In genomic region chr5:9724287-9724955, GRCm38 (mm10) we compare ENCODE assay signal across 9 mouse cellular contexts. TPM values are rescaled to one million over a fixed set of nuclear protein-coding genes. Genes with fewer than 3 reads are reported as not detected.
DNase-seq lines count a peak whose midpoint lies in the region; ATAC-seq and TF ChIP-seq lines count a peak whose summit lies in the region.
"Had no signal": no experiment of that assay in that cellular context is flagged by ENCODE, and none has a peak within 500 bp of the region (broad histone marks: within the 10 kb centered on the region; RNA-seq: fewer than 3 reads in every experiment).

No protein-coding gene starts in this region.

- peak overlapping the region; percentile 93 for H3K4me2 ChIP-seq in heart, embryonic 12.5 days
- peak overlapping the region; percentile 99 for H3K4me2 ChIP-seq in hindbrain, embryonic 12.5 days (replicated peaks)
- H3K4me2 ChIP-seq in midbrain, embryonic 11.5 days: peak overlapping the region; percentile 94

- H3K36me3 ChIP-seq in heart, embryonic 12.5 days: no peaks in the 10 kb centered on the region
- no peaks in the 10 kb centered on the region for H3K36me3 ChIP-seq in hindbrain, embryonic 12.5 days
- no peaks in the 10 kb centered on the region for H3K36me3 ChIP-seq in midbrain, embryonic 11.5 days (ENCODE audit: control insufficient read depth, insufficient read depth, low read length)
- H3K36me3 ChIP-seq: G1E had no signal

- no peak overlapping the region for H3K27ac ChIP-seq in heart, embryonic 12.5 days (ENCODE audit: poor library complexity, severe bottlenecking)
- peak overlapping the region; percentile 91 for H3K27ac ChIP-seq in cortical plate, adult 2 months (ENCODE audit: insufficient read depth, low read length)
- H3K27ac ChIP-seq in hindbrain, embryonic 12.5 days: 0 out of 2 replicates have a peak overlapping the region, but pooled peaks have one; percentile 67
- no peak overlapping the region for H3K27ac ChIP-seq in midbrain, embryonic 11.5 days (ENCODE audit: low read depth, low read length)

- peak overlapping the region; percentile 44 for H3K9ac ChIP-seq in heart, embryonic 12.5 days
- peak overlapping the region; percentile 61 for H3K9ac ChIP-seq in hindbrain, embryonic 12.5 days
- H3K9ac ChIP-seq in midbrain, embryonic 11.5 days (ENCODE audit: low read length): peak overlapping the region; percentile 72

- WGBS in heart, embryonic 12.5 days: 2% methylated on average over 13 of the region's 13 CpGs
- WGBS in hindbrain, embryonic 12.5 days: 9% methylated on average over 13 of the region's 13 CpGs
- 11% methylated on average over 13 of the region's 13 CpGs for WGBS in midbrain, embryonic 11.5 days
- WGBS in lung, adult 2 months: 9% methylated on average over 13 of the region's 13 CpGs

- DNase-seq in heart, adult 9 months (ENCODE audit: low spot score in 2 of 2): no peak
- DNase-seq in midbrain, embryonic 11.5 days (ENCODE audit: low spot score, missing footprints): peak; percentile 86
- no peak for DNase-seq in ovary, adult 18-20 months (ENCODE audit: low spot score)
- no peak for DNase-seq in thymus, postnatal 25 days
- DNase-seq in lung, adult 2 months: no peak

- H3K9me3 ChIP-seq in heart, embryonic 12.5 days (replicated peaks): no peaks in the 10 kb centered on the region
- no peaks in the 10 kb centered on the region for H3K9me3 ChIP-seq in hindbrain, embryonic 12.5 days (replicated peaks)
- no peaks in the 10 kb centered on the region for H3K9me3 ChIP-seq in midbrain, embryonic 11.5 days (ENCODE audit: control insufficient read depth, low read length)

- no peak for TF ChIP-seq CTCF in cortical plate, adult 2 months (IDR thresholded peaks at IDR 0.05; ENCODE audit: extremely low read depth, insufficient read depth, low read length)
- TF ChIP-seq CTCF in lung, adult 2 months (IDR thresholded peaks at IDR 0.05; ENCODE audit: insufficient read depth, low read length): no peak

- peak overlapping the region; percentile 46 for H3K4me3 ChIP-seq in heart, embryonic 12.5 days
- peak overlapping the region; percentile 86 for H3K4me3 ChIP-seq in cortical plate, adult 2 months (ENCODE audit: insufficient read depth, low read length)
- peak overlapping the region; percentile 51 for H3K4me3 ChIP-seq in hindbrain, embryonic 12.5 days
- H3K4me3 ChIP-seq in midbrain, embryonic 11.5 days (ENCODE audit: low read depth, low read length): peak overlapping the region; percentile 52
- H3K4me3 ChIP-seq in lung, adult 2 months (replicated peaks; ENCODE audit: extremely low read depth, low read depth, low read length): no peak overlapping the region

- TF ChIP-seq POLR2A in cortical plate, adult 2 months (IDR thresholded peaks at IDR 0.05; ENCODE audit: extremely low read depth, insufficient read depth, low read length): 0 out of 2 replicates have a peak, but pooled peaks have one; percentile 13
- TF ChIP-seq POLR2A in lung, adult 2 months (IDR thresholded peaks at IDR 0.05; ENCODE audit: borderline replicate concordance, extremely low read depth, low read depth, low read length): no peak

- H3K4me1 ChIP-seq in heart, embryonic 12.5 days (replicated peaks): peaks cover 14% of the 10 kb centered on the region
- peaks cover 1% of the 10 kb centered on the region; the same call in 1 of the 2 replicates for H3K4me1 ChIP-seq in cortical plate, adult 2 months (ENCODE audit: control insufficient read depth, insufficient read depth, low read length)
- H3K4me1 ChIP-seq in hindbrain, embryonic 12.5 days: peaks cover 14% of the 10 kb centered on the region
- H3K4me1 ChIP-seq in midbrain, embryonic 11.5 days (ENCODE audit: control insufficient read depth, insufficient read depth, low read length): peaks cover 13% of the 10 kb centered on the region
- no peaks in the 10 kb centered on the region for H3K4me1 ChIP-seq in lung, adult 2 months (ENCODE audit: control insufficient read depth, insufficient read depth, low read length)

- H3K27me3 ChIP-seq in heart, embryonic 12.5 days (replicated peaks): peaks cover 18% of the 10 kb centered on the region
- peaks cover 8% of the 10 kb centered on the region for H3K27me3 ChIP-seq in hindbrain, embryonic 12.5 days
- H3K27me3 ChIP-seq in midbrain, embryonic 11.5 days (ENCODE audit: control insufficient read depth, insufficient read depth, low read length): peaks cover 3% of the 10 kb centered on the region; the same call in 1 of the 2 replicates

- no peak for ATAC-seq in heart, embryonic 12.5 days (ENCODE audit: insufficient number of reproducible peaks, low FRiP score)
- peak; percentile 20; the same call in 1 of the 2 replicates for ATAC-seq in hindbrain, embryonic 12.5 days (ENCODE audit: low FRiP score)
- peak; percentile 18 for ATAC-seq in midbrain, embryonic 11.5 days (ENCODE audit: low FRiP score)

RNA-seq across cellular contexts. Expression of gene Grm3, which starts 0.5 kb away (rescaled TPM):
- 0.18 and 0.33 TPM in 2 replicates for polyA plus RNA-seq in heart, embryonic 12.5 days (2016; fragmentation: Nextera tagmentation; extraction: Ambion mirVana)
- 47.5 and 54.4 TPM in 2 replicates for polyA plus RNA-seq in cortical plate, adult 2 months (2012; rRNA removed)
- polyA plus RNA-seq in hindbrain, embryonic 12.5 days (2016; fragmentation: Nextera tagmentation; extraction: Ambion mirVana): 5.6 and 7.4 TPM in 2 replicates
- polyA plus RNA-seq in midbrain, embryonic 11.5 days (2014; fragmentation: Nextera tagmentation; extraction: Ambion mirVana): 4.2 and 5.0 TPM in 2 replicates
- not detected in 2 replicates for polyA plus RNA-seq in lung, adult 2 months (2012; rRNA removed)
- polyA plus RNA-seq: G1E had no signal

Comparison
In these comparisons a context has a peak if more than half of its experiments do, and no peak if none do; other contexts are left out.
1. H3K27ac ChIP-seq: peak in cortical plate, adult 2 months (single experiment) and hindbrain, embryonic 12.5 days (single experiment); none in heart, embryonic 12.5 days (single experiment) and midbrain, embryonic 11.5 days (single experiment).
2. Peak in every context shown above with its lines, with median percentiles within 50 percentile points of each other: H3K4me2 ChIP-seq and H3K9ac ChIP-seq.